Mouse (Mus musculus) megakaryocyte progenitor cell, adult 5-6 weeks (primary cell): Measurements from ENCODE around the gene Setd4. TPM values are rescaled to one million over a fixed set of nuclear protein-coding genes. Genes with fewer than 3 reads are reported as not detected.

Experiments
- ATAC-seq: replicated peaks from 2 replicates; pipeline ENCODE4 v1.8.0; 2016; ENCODE audit warnings: mild to moderate bottlenecking, moderate TSS enrichment, inconsistent platforms; ENCODE audit not compliant: poor library complexity
- total RNA-seq, 2 experiments: library from RNA; stranded (forward) in 1 of 2; stranded (reverse) in 1 of 2; fragments of 157-497, 149-512 nt in 1 of 2; fragments of 200-1000 nt in 1 of 2; gene quantifications; 2 replicates each; pipeline versions ENCODE4 v1.2.3 to v1.2.4; 2015 to 2017

Setd4 gene
- total RNA-seq, 2 experiments from 2014 or later: 7.6 to 8.0 TPM

- no peak for ATAC-seq
Measured at GRCm38 (mm10) chr16:93593406-93593805, 10.5 kb downstream of the Setd4 start.

GRCm38 (mm10) chr16:93592711-93593110 is 11.2 kb downstream of the Setd4 start:
- ATAC-seq: no peak

GRCm38 (mm10) chr16:93591450-93592430 is 12.1 kb downstream of the Setd4 start:
- no peak for ATAC-seq

- no peak for ATAC-seq
Measured at GRCm38 (mm10) chr16:93590915-93591314, 12.9 kb downstream of the Setd4 start.

DNA sequence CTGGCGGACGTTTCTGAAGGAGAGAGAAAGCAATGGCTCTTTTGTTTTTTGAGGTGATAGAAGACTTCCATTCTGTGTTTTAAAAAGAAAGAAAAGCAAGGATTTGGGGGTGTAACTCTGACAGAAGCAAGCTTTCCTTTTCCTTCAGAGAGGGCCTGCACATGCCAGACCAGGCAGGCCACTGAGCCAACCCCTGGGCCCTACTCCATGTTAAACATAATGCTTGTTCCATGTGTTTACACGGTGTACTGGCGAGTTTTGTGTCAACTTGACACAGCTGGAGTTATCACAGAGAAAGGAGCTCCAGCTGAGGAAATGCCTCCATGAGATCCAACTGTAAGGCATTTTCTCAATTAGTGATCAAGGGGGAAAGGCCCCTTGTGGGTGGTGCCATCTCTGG is 15.6 kb downstream of the Setd4 start:
- ATAC-seq: no peak

- ATAC-seq: peak; percentile 68
Measured at GRCm38 (mm10) chr16:93586382-93586781, 17.5 kb downstream of the Setd4 start.

- ATAC-seq: peak; percentile 73
Measured at GRCm38 (mm10) chr16:93585703-93586205, 18.1 kb downstream of the Setd4 start.

DNA sequence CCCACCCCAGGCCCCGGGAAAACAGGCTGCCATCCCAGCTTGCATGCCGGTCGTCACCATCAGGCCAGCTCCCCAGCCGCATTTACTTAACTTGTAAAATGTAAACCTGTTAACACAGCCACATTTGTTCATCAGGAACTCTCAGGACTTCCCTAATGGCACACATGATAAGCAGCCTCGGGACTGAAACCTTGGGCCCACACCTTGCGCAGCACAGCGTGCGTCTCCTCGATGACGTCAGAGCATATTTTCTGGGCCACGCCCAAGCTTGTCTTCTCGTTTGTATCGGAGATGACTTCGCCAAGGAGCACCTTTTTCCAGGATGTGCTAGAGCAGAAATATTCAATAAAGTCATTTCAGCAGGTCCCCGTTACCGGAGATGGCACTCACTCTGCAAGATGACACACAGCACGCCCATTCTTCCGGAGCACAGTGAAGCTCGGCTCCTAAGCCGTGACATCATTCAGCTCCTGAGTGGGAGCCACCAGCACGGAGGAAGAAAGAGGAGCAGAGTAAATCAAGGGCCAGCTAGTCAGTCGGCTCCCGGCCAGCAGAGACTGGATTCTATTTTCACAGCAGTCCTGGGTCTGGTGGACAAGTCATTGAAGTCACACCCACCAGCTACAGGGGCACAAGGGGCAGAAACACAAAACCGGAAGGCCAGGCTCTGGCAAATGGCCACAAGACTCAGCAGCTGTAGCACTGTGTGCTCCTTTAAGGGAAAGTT is 18.7 kb downstream of the Setd4 start:
- ATAC-seq: peak; percentile 29

DNA sequence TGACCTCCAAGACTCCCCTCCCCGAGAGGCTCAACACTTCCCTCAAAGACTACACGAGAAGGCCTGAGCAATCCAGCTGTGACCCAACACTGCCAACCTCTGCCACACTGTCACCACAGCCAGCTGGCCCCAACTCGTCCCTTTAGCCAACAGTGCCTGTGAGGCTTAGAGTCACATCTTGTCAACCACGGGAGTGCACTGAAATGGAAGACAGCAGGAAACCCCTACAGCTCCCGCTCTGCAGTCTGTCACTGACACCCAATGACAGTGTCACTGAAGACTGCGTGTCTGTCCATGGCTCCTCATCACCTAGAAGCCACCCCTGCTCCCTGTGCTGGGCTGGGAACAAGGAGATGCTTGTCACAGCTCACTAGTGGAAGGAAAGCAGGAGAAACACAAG is 22.7 kb downstream of the Setd4 start:
- no peak for ATAC-seq

DNA sequence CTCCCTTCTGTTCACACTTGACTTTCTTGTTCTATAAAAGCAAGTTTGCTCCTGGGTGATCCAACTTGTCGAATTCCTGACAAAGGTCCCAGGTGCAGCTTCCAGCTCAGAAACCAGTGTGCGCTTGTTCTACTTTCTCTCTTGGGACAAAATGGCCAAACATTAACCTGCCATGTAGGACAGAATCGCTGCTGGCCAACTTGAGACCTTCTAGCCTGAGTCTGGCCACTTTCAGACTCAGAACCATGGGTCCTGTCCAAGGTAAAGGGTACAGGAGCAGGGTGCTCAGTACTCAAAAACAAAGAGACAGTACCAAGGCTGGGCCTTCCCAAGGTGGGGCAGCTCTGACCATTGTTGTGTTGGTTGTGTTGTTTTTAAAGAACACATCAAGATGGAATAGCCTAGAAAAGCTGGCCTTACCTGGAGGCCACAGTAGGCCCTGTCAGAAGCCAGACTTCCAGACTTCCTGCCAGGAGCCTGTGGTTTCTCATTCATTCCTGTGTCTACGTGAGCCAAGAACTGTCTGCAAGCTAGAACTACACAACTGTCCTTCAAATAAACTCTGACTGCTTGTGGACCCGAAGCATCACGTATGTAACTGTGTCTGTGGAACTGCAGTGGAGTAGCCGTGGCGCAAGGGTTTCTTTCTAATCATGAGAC is 25.4 kb downstream of the Setd4 start:
- ATAC-seq: no peak

DNA sequence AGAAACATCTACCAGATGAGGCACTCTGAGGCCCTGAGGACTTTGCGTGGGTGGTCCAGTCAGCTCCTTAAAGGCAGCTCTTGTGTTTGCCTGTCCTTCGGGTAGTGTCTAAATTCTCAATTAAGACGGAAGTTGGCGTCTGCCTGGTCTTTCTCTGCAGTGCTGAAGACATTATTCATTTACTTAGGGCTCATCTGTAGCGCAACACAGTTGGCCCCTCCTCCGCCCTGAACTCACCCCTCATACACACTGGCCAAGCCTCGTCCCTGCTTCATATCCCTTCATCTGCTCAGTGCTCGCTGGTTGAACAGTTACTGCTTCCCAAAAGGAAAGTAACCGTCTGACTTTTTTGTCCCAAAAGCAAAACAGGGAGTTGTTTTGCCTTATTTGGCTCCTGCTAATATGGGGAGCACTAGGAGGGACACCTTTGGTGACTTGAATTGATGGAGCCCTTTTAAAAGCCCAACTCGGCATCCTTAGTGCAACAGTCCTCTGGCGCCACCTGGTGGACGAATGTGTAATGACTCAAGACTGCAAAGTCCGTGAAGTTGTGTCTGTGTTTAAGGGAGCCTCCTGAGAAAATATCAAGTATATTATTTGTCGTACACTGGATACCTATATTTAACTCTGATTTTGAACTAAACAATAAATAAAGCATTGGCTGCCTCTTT is 27.3 kb downstream of the Setd4 start:
- ATAC-seq: peak; percentile 81

DNA sequence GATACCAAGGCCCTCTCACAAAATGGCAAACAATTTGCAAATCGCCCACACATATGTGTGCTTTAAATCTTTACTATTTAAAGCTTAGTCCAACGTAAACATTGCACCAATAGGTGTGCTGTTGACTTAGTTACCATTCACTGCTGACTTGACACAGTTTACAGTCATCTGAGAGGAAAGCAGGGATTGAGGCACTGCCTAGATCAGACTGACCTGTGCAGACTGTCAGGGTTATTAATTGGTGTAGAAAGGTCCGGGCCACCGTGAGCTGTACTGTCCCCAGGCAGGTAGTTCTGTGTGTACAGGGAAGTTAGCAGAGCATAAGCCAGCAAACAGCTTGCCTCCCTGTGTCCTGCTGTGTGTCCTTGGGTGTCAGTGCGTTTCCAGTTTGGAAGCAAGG is 28.3 kb downstream of the Setd4 start:
- no peak for ATAC-seq

GRCm38 (mm10) chr16:93574521-93575191 is 29.2 kb downstream of the Setd4 start:
- ATAC-seq: no peak

DNA sequence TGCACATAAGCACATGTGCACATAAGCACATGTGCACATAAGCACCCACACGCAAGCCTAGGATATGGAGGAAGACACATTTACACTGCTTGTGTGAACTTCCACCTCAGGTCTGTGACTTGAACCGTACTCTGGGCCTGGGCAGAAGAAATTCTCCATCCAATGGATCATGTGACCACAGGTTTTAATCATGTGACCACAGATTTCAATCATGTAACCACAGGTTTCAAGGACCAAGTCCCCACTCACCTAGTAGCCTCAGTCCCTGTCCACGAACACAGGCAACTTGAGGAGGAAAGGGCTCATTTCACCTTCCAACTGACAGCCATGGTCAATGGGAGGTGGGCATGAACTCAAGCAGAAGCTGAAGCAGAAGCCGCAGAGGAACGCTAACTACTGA is 30.4 kb downstream of the Setd4 start:
- ATAC-seq: no peak

GRCm38 (mm10) chr16:93572383-93572782 is 31.5 kb downstream of the Setd4 start:
- ATAC-seq: peak; percentile 50

GRCm38 (mm10) chr16:93558499-93558898 is 45.4 kb downstream of the Setd4 start:
- no peak for ATAC-seq

- ATAC-seq: no peak
Measured at GRCm38 (mm10) chr16:93557646-93558045, 46.2 kb downstream of the Setd4 start.

DNA sequence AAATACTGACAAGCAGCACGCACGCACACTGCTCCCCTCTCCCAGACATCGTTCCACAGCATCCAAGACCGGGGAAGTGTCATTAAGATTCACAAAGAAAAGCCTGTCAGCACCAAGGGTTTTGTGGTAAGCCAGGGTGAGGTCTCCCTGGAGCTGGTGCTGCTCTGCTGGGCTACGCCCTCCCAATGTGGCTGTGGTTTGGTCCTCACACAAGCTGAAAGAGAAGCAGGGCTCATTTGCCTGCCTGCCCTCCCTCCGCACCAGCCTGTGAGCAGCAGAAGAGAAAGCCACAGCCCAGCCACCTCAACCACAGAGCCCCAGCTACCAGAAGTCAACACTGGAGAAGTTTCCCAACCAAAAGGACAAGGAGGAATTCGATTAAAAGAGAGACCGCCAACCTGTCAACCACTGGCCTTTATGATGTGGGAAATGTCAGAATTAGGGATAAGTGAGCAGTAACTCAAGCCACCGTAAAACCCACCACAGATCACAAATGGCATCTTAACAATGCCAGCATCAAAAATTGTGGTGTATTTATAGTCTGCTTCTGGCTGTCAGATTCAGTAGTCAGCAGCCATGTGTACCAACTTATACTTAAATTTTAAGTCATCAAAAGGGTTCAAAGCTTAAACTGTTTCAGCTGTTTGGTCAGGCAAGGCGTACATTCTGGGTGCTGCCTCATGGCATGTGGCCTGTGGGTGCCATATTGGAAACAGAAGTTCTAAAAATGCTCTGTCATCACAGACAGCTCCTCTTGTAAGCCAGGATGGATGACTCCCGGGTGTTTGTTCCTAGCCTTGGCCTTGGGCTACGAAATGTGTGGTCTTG is 51.0 kb downstream of the Setd4 start:
- peak; percentile 95 for ATAC-seq

- ATAC-seq: no peak
Measured at GRCm38 (mm10) chr16:93549287-93549686, 54.6 kb downstream of the Setd4 start.
